Mouse (Mus musculus): Measurements from ENCODE around the gene Pde9a. TPM values are rescaled to one million over a fixed set of nuclear protein-coding genes. Genes with fewer than 3 reads are reported as not detected.

Pde9a gene
- polyA plus RNA-seq, 1 experiment, result not detected

- Histone ChIP-seq H3K4me3 (ENCODE audit: insufficient read depth, low read length) (no peak overlapping the region), H3K4me1 (ENCODE audit: control insufficient read depth, insufficient read depth, low read length) (no peaks in the 10 kb centered on the region), H3K27ac (ENCODE audit: insufficient read depth, low read depth, low read length) (no peak overlapping the region)
- no peak for TF ChIP-seq POLR2A (IDR thresholded peaks at IDR 0.05; ENCODE audit: borderline replicate concordance, low read depth, low read length)
- TF ChIP-seq CTCF (IDR thresholded peaks at IDR 0.05; ENCODE audit: low read depth, low read length), result no peak
Measured at GRCm38 (mm10) chr17:31384968-31385627, 912 bp upstream of the Pde9a start.

DNA sequence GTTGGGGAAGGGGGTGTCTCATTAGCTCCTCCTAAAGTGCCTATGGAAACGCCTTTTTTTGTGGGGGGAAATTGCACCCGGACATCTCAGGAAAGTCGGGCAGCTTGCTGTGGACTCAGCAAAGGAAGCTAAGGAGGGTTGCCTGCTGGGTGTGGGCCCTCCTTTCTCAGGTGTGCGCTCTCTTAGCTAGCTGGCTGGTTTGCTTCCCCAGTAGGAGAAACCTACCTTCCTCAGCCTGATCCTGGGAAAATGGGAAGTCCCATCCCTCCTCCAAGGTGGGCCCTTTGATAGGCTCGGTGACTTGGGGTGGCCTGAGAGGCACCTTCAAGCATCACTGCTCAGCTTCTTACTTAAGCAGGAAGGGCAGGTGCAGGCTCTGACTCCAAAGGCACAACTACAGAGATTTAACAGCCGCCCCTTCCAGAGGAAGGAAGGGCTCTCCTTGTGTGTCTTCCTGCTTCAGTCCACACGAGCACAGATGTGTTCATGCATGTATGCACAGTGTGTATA lies 811 bp downstream of the Pde9a start:
- TF ChIP-seq POLR2A (IDR thresholded peaks at IDR 0.05; ENCODE audit: borderline replicate concordance, low read depth, low read length) (no peak), CTCF (IDR thresholded peaks at IDR 0.05; ENCODE audit: low read depth, low read length) (no peak)
- Histone ChIP-seq H3K27ac (ENCODE audit: insufficient read depth, low read depth, low read length) (no peak overlapping the region), H3K4me3 (ENCODE audit: insufficient read depth, low read length) (no peak overlapping the region)

GRCm38 (mm10) chr17:31389432-31390050 lies 3.5 kb downstream of the Pde9a start:
- TF ChIP-seq CTCF (IDR thresholded peaks at IDR 0.05; ENCODE audit: low read depth, low read length) (no peak), POLR2A (IDR thresholded peaks at IDR 0.05; ENCODE audit: borderline replicate concordance, low read depth, low read length) (no peak)
- no peak overlapping the region for H3K4me3 ChIP-seq (ENCODE audit: insufficient read depth, low read length)
- H3K27ac ChIP-seq (ENCODE audit: insufficient read depth, low read depth, low read length), result no peak overlapping the region
- H3K4me1 ChIP-seq (ENCODE audit: control insufficient read depth, insufficient read depth, low read length), result no peaks in the 10 kb centered on the region

More for the DNA sequence above, 811 bp downstream of the Pde9a start:
- H3K4me1 ChIP-seq (ENCODE audit: control insufficient read depth, insufficient read depth, low read length), result no peaks in the 10 kb centered on the region

- no peak overlapping the region for H3K4me3 ChIP-seq (ENCODE audit: insufficient read depth, low read length)
- no peaks in the 10 kb centered on the region for H3K4me1 ChIP-seq (ENCODE audit: control insufficient read depth, insufficient read depth, low read length)
- TF ChIP-seq POLR2A (IDR thresholded peaks at IDR 0.05; ENCODE audit: borderline replicate concordance, low read depth, low read length), result no peak
- TF ChIP-seq CTCF (IDR thresholded peaks at IDR 0.05; ENCODE audit: low read depth, low read length), result no peak
- no peak overlapping the region for H3K27ac ChIP-seq (ENCODE audit: insufficient read depth, low read depth, low read length)
Measured at GRCm38 (mm10) chr17:31391462-31391861, 5.5 kb downstream of the Pde9a start.

- H3K4me1 ChIP-seq (ENCODE audit: control insufficient read depth, insufficient read depth, low read length), result no peaks in the 10 kb centered on the region
- no peak overlapping the region for H3K4me3 ChIP-seq (ENCODE audit: insufficient read depth, low read length)
- H3K27ac ChIP-seq (ENCODE audit: insufficient read depth, low read depth, low read length), result no peak overlapping the region
- no peak for TF ChIP-seq CTCF (IDR thresholded peaks at IDR 0.05; ENCODE audit: low read depth, low read length)
- no peak for TF ChIP-seq POLR2A (IDR thresholded peaks at IDR 0.05; ENCODE audit: borderline replicate concordance, low read depth, low read length)
Measured at GRCm38 (mm10) chr17:31392041-31392440, 6.0 kb downstream of the Pde9a start.

GRCm38 (mm10) chr17:31393811-31394210 lies 7.8 kb downstream of the Pde9a start:
- H3K4me3 ChIP-seq (ENCODE audit: insufficient read depth, low read length), result no peak overlapping the region
- no peak for TF ChIP-seq CTCF (IDR thresholded peaks at IDR 0.05; ENCODE audit: low read depth, low read length)
- no peak for TF ChIP-seq POLR2A (IDR thresholded peaks at IDR 0.05; ENCODE audit: borderline replicate concordance, low read depth, low read length)
- H3K27ac ChIP-seq (ENCODE audit: insufficient read depth, low read depth, low read length), result no peak overlapping the region
- no peaks in the 10 kb centered on the region for H3K4me1 ChIP-seq (ENCODE audit: control insufficient read depth, insufficient read depth, low read length)

- Histone ChIP-seq H3K4me3 (ENCODE audit: insufficient read depth, low read length) (no peak overlapping the region), H3K4me1 (ENCODE audit: control insufficient read depth, insufficient read depth, low read length) (no peaks in the 10 kb centered on the region), H3K27ac (ENCODE audit: insufficient read depth, low read depth, low read length) (no peak overlapping the region)
- TF ChIP-seq CTCF (IDR thresholded peaks at IDR 0.05; ENCODE audit: low read depth, low read length) (no peak), POLR2A (IDR thresholded peaks at IDR 0.05; ENCODE audit: borderline replicate concordance, low read depth, low read length) (no peak)
Measured at GRCm38 (mm10) chr17:31400294-31400693, 14.3 kb downstream of the Pde9a start.

DNA sequence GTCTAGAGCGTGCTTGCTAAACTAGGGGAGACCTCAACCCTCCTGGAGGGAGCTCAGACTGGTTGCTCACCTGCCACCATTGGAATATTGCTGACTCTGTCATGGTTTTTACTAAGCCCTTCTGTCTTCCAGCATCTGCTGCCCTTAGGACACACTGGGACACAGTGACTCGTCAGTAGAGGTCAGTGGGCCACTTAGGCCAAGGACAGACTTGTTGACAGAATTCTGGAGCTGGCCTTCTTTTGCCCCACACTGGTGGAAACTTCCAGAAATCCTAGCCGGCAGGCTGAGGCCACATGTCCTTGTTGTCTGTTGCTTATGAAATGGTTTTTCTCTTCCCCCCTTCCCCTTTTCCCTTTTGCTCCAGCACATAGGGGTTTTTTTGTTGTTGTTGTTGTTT lies 15.2 kb downstream of the Pde9a start:
- TF ChIP-seq CTCF (IDR thresholded peaks at IDR 0.05; ENCODE audit: low read depth, low read length) (no peak), POLR2A (IDR thresholded peaks at IDR 0.05; ENCODE audit: borderline replicate concordance, low read depth, low read length) (no peak)
- Histone ChIP-seq H3K27ac (ENCODE audit: insufficient read depth, low read depth, low read length) (no peak overlapping the region), H3K4me3 (ENCODE audit: insufficient read depth, low read length) (no peak overlapping the region), H3K4me1 (ENCODE audit: control insufficient read depth, insufficient read depth, low read length) (no peaks in the 10 kb centered on the region)

- TF ChIP-seq CTCF (IDR thresholded peaks at IDR 0.05; ENCODE audit: low read depth, low read length), result no peak
- TF ChIP-seq POLR2A (IDR thresholded peaks at IDR 0.05; ENCODE audit: borderline replicate concordance, low read depth, low read length), result no peak
- Histone ChIP-seq H3K27ac (ENCODE audit: insufficient read depth, low read depth, low read length) (no peak overlapping the region), H3K4me3 (ENCODE audit: insufficient read depth, low read length) (no peak overlapping the region), H3K4me1 (ENCODE audit: control insufficient read depth, insufficient read depth, low read length) (no peaks in the 10 kb centered on the region)
Measured at GRCm38 (mm10) chr17:31402713-31403112, 16.7 kb downstream of the Pde9a start.

- TF ChIP-seq CTCF (IDR thresholded peaks at IDR 0.05; ENCODE audit: low read depth, low read length) (no peak), POLR2A (IDR thresholded peaks at IDR 0.05; ENCODE audit: borderline replicate concordance, low read depth, low read length) (no peak)
- Histone ChIP-seq H3K4me1 (ENCODE audit: control insufficient read depth, insufficient read depth, low read length) (no peaks in the 10 kb centered on the region), H3K4me3 (ENCODE audit: insufficient read depth, low read length) (no peak overlapping the region), H3K27ac (ENCODE audit: insufficient read depth, low read depth, low read length) (no peak overlapping the region)
Measured at GRCm38 (mm10) chr17:31405694-31406227, 19.8 kb downstream of the Pde9a start.

Measured in bone marrow macrophage, adult 2 months (primary cell).